Mouse (Mus musculus): ENCODE results near the gene Lhcgr. TPM values are rescaled to one million over a fixed set of nuclear protein-coding genes. Genes with fewer than 3 reads are reported as not detected.
"Not testable (repeated sequence)": the region's sequence is repeated elsewhere in the genome, so short reads cannot be mapped to it uniquely, and the experiment has no call there.

Gene Lhcgr
- not detected in 2 replicates for polyA plus RNA-seq (2015; fragmentation: Nextera tagmentation; extraction: Ambion mirVana)

DNA sequence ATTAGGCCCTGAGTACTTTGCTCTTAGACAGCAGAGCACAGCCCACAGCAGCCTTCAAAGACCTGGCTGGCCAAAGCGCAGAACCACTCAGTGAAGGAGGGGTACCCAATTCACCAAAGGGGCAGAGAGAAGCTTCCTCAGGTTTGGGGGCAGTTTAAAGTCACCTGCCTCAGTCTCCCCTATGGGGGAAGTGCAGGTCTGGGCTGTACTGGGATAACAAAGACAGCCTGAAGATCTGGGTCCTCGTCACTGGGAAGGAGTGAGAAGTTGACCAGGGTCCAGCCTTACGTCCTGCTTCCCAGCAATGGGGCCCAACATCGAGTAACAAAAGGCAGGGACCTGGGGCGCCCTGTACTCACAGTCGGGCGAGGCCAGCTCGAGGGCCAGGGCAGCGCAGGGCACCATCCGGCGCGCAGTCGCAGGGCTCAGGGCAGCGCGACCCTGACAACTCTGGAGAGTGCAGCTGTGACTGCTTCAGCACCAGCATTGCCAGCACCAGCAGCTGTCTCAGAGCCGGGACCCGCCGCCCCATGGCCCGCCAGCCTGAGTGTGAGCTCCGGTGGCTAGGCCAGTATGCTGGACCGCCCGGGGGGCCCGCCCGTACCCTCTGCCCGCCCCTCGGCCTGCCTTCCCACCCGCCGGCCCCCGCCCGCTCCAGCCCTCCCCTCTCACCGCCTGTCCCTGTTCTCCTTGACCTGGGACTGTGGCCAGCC lies at the start of gene Lhcgr:
Lhcgr (minus strand) TSS at position 551 of the 713 bp plus-strand sequence.
- H3K27me3 ChIP-seq = peaks cover 14% of the 10 kb centered on the region; the same call in 1 of the 2 replicates
- no peak for DNase-seq
- H3K4me1 ChIP-seq (replicated peaks) = no peaks in the 10 kb centered on the region
- 0 out of 2 replicates have a peak within 1 kb of the TSS, but pooled peaks have one; percentile 14 for H3K4me2 ChIP-seq
- H3K36me3 ChIP-seq = no peaks in the 10 kb centered on the region
- no peak within 1 kb of the TSS for H3K9ac ChIP-seq
- H3K4me3 ChIP-seq (replicated peaks) = no peak within 1 kb of the TSS
- WGBS (ENCODE audit: insufficient replicate concordance) = 19% methylated on average over 28 of the region's 31 CpGs
- H3K27ac ChIP-seq = no peak within 1 kb of the TSS
- ATAC-seq (ENCODE audit: low read depth) = no peak
- H3K9me3 ChIP-seq (replicated peaks) = no peaks in the 10 kb centered on the region

DNA sequence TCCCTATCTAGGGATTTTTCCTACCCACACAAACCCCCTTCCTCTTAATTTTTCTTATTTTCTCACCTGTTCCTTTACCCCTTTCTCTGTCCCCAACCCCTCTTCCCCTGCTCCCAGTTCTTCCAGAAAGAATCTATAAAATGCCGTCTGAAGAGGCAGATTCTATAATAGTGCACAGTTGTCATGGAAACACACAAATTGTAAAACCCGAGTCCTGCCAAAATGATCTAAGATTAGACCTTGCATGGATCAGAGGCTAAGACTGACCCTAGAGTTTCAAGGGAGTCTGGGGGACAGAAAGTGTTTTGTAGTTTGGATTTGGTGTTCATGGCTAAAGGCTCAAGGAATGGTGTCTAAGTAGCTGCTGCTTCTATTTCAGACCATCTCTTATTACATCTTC lies 25.8 kb upstream of the Lhcgr start:
- no peaks in the 10 kb centered on the region for H3K27me3 ChIP-seq

DNA sequence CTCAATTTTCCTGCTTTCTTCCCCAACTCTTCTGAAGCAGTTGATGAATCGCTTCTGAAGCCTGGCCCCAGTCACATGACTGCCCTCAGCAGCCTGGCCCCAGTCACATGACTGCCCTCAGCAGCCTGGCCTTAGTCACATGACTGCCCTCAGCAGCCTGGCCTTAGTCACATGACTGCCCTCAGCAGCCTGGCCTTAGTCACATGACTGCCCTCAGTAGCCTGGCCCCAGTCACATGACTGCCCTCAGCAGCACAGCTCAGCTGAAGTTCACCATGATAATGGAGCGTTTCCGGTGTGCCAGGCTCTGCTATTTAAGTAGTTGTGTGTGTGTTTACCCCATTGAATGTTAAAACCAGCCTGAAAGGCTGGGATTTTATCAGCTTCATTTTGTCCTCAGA lies 21.2 kb upstream of the Lhcgr start:
- not testable (repeated sequence) for H3K4me3 ChIP-seq (replicated peaks); H3K4me2 ChIP-seq; H3K9ac ChIP-seq; H3K36me3 ChIP-seq; DNase-seq; H3K27ac ChIP-seq; H3K4me1 ChIP-seq (replicated peaks); H3K27me3 ChIP-seq; H3K9me3 ChIP-seq (replicated peaks); ATAC-seq (ENCODE audit: low read depth)
- WGBS (ENCODE audit: insufficient replicate concordance) = 65% methylated on average over 3 of the region's 3 CpGs

More for the DNA sequence above, 25.8 kb upstream of the Lhcgr start:
- DNase-seq = no peak
- 57% methylated on average over 2 of the region's 2 CpGs for WGBS (ENCODE audit: insufficient replicate concordance)
- H3K36me3 ChIP-seq = no peaks in the 10 kb centered on the region
- no peaks in the 10 kb centered on the region for H3K9me3 ChIP-seq (replicated peaks)
- no peak overlapping the region for H3K4me3 ChIP-seq (replicated peaks)
- H3K27ac ChIP-seq = no peak overlapping the region
- ATAC-seq (ENCODE audit: low read depth) = no peak
- H3K4me2 ChIP-seq = no peak overlapping the region
- no peak overlapping the region for H3K9ac ChIP-seq
- no peaks in the 10 kb centered on the region for H3K4me1 ChIP-seq (replicated peaks)

DNA sequence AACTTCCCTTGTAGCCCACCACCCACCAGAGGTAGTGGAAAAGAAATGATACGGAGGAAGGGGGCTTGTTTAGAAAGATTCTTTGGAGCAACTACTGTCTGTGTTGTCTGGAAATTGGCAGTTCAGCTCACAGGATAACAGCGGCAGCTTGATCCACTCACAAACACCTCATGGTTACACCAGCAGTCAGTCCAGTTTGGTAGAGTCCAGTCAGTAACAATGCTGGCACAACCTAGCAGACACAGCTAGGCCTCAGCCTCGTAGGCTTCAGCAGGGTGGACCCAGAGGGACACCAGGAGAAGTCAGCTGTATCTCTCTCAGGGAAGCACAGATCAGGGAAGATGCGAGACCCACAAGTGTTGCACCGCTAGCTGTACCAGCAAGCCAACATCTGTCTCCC lies 19.0 kb upstream of the Lhcgr start:
- H3K4me3 ChIP-seq (replicated peaks) = no peak overlapping the region
- H3K9me3 ChIP-seq (replicated peaks) = no peaks in the 10 kb centered on the region
- no peak overlapping the region for H3K27ac ChIP-seq
- H3K4me1 ChIP-seq (replicated peaks) = no peaks in the 10 kb centered on the region
- no peaks in the 10 kb centered on the region for H3K36me3 ChIP-seq
- ATAC-seq (ENCODE audit: low read depth) (no peak), DNase-seq (no peak)
- H3K27me3 ChIP-seq = no peaks in the 10 kb centered on the region
- 76% methylated on average over 5 of the region's 5 CpGs for WGBS (ENCODE audit: insufficient replicate concordance)
- no peak overlapping the region for H3K9ac ChIP-seq
- H3K4me2 ChIP-seq = no peak overlapping the region

DNA sequence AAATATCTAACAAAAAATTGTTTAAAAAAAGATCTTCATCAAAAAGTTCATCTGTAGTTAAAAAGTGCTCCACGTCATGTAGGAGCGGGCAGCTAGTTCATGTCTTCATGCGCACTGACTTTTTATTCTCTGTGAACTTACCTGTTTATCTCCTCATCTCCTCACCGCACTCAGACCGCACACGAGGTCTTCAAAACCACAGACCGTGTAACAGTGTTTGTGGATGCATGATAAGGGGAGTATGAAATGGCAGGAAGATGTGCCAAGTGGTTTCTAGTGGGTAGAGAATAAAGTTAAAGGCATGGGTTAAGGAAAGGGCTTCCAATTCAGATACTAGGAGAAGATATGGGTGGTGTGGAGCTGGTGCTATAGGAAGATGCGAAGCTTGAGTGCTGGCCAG lies 14.6 kb upstream of the Lhcgr start:
- H3K9me3 ChIP-seq (replicated peaks) = no peaks in the 10 kb centered on the region
- no peaks in the 10 kb centered on the region for H3K36me3 ChIP-seq
- no peak overlapping the region for H3K4me3 ChIP-seq (replicated peaks)
- 38% methylated on average over 8 of the region's 8 CpGs for WGBS (ENCODE audit: insufficient replicate concordance)
- no peaks in the 10 kb centered on the region for H3K27me3 ChIP-seq
- no peak for ATAC-seq (ENCODE audit: low read depth)
- no peak for DNase-seq
- H3K9ac ChIP-seq = no peak overlapping the region
- H3K4me1 ChIP-seq (replicated peaks) = no peaks in the 10 kb centered on the region
- no peak overlapping the region for H3K27ac ChIP-seq
- H3K4me2 ChIP-seq = no peak overlapping the region

DNA sequence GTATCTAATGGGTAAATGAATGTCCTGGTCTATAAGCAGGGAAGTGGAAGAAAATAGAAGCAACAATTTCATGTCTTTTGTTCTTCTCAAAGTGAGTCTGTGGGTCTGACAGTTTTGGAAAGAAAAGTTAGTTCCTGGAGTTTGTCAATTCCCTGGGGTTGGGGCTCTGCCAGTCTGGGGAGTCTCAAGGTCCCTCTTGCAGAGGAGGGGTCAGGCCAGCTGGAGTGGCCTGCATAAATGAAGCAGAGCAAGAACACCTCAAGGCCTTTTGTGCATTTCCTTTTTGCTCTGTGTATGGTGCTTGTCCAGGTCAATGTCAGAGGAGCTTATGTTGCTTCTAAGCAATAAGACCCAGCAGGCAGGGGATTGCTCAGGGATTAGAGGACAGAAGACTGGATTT lies 11.7 kb upstream of the Lhcgr start:
- Histone ChIP-seq H3K4me3 (replicated peaks) (no peak overlapping the region), H3K9me3 (replicated peaks) (no peaks in the 10 kb centered on the region), H3K27me3 (no peaks in the 10 kb centered on the region), H3K27ac (no peak overlapping the region), H3K9ac (no peak overlapping the region), H3K4me1 (replicated peaks) (no peaks in the 10 kb centered on the region), H3K36me3 (no peaks in the 10 kb centered on the region), H3K4me2 (no peak overlapping the region)
- ATAC-seq (ENCODE audit: low read depth) (no peak), DNase-seq (no peak)

DNA sequence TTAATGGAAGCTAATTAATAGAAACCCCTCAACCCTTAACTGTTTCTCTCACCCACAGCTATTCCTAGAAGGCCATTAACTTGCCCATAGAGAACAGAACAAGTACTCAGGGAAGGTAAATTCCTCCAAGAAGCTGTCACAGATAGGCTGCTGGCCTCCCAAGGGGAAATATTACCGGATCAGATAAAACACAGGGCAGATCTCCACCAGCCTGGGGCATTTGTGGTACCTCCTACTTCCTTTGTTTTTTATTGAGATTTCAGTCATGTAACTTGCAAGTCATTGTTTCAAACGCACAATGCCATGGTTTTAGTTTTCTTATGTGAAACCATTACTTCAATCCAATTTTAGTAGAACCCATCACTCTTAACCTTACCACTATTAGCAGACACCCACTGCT lies 1.1 kb downstream of the Lhcgr start:
- Histone ChIP-seq H3K4me1 (replicated peaks) (no peaks in the 10 kb centered on the region), H3K4me2 (no peak overlapping the region), H3K4me3 (replicated peaks) (no peak overlapping the region), H3K27ac (no peak overlapping the region), H3K9me3 (replicated peaks) (no peaks in the 10 kb centered on the region), H3K9ac (no peak overlapping the region), H3K36me3 (no peaks in the 10 kb centered on the region), H3K27me3 (peaks cover 14% of the 10 kb centered on the region; the same call in 1 of the 2 replicates)
- DNase-seq = no peak
- no peak for ATAC-seq (ENCODE audit: low read depth)
- WGBS (ENCODE audit: insufficient replicate concordance) = 29% methylated on average over 2 of the region's 2 CpGs

DNA sequence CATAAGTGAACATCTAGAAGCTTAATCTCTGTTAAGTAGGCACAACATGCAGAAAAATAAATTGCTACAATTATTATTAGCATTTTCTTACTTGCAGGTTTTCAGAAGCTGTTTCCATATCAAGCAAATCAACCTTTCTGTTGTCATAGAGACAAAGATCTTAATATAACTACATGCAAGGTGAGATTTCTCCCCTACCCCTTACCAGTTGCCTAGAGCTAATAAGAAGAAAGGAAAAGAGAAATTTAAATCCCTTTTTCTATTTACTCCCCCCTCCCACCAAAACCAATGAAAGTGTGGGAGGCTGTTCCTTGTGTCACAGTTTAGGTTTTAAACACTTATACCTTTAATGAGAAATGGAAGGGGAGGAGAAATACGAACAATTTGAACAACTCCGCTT lies 3.4 kb downstream of the Lhcgr start:
- Histone ChIP-seq H3K36me3 (no peaks in the 10 kb centered on the region), H3K4me2 (no peak overlapping the region), H3K9ac (no peak overlapping the region), H3K4me1 (replicated peaks) (no peaks in the 10 kb centered on the region), H3K27me3 (peaks cover 14% of the 10 kb centered on the region; the same call in 1 of the 2 replicates), H3K4me3 (replicated peaks) (no peak overlapping the region), H3K9me3 (replicated peaks) (no peaks in the 10 kb centered on the region), H3K27ac (no peak overlapping the region)
- WGBS (ENCODE audit: insufficient replicate concordance) = 70% methylated on average over 2 of the region's 2 CpGs
- no peak for DNase-seq
- no peak for ATAC-seq (ENCODE audit: low read depth)

DNA sequence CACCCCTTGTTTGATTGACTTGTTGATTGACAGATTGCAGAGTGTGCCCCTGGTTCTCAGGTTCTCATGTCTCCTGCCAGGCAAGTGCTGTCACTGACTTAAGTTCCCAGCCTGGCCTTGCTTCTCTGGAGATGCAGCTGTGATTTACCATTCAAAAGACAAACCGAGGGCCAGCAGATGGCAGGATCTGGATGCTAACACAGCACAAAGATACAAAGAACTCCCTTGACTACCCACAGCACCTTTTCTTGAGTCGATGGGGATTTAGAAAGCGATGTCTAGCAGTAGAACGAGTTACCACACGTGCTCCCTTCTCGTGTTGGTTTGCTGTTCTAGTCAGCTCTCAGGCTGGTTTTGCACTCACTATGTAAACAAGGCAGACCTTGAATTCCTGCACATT lies 4.9 kb downstream of the Lhcgr start:
- WGBS (ENCODE audit: insufficient replicate concordance) = 57% methylated on average over 6 of the region's 6 CpGs
- Histone ChIP-seq H3K27ac (no peak overlapping the region), H3K9ac (no peak overlapping the region), H3K4me3 (replicated peaks) (no peak overlapping the region), H3K9me3 (replicated peaks) (no peaks in the 10 kb centered on the region), H3K4me1 (replicated peaks) (no peaks in the 10 kb centered on the region), H3K4me2 (no peak overlapping the region), H3K36me3 (no peaks in the 10 kb centered on the region), H3K27me3 (peaks cover 11% of the 10 kb centered on the region; the same call in 1 of the 2 replicates)
- DNase-seq = no peak
- no peak for ATAC-seq (ENCODE audit: low read depth)

DNA sequence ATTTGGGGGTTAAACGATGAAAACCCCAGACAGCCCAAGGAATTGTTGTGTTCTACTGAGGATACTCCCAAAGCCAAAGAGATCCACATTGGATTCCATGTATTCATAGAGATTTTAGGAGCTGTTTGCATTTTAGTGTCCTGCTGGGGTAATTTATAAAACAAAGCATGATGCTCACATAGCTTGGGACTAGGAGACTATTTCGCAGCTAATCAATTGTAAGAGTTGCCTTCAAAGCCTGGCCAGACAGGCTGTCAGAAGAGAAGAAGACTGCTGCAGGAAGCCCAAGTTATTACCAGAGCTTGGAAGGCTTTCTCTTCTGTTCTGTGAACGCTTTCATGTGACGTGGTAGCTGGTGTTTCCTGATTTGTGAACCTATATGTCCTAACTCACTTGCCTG lies 5.4 kb downstream of the Lhcgr start:
- no peak overlapping the region for H3K4me2 ChIP-seq
- ATAC-seq (ENCODE audit: low read depth) = no peak
- WGBS (ENCODE audit: insufficient replicate concordance) = 59% methylated on average over 4 of the region's 4 CpGs

DNA sequence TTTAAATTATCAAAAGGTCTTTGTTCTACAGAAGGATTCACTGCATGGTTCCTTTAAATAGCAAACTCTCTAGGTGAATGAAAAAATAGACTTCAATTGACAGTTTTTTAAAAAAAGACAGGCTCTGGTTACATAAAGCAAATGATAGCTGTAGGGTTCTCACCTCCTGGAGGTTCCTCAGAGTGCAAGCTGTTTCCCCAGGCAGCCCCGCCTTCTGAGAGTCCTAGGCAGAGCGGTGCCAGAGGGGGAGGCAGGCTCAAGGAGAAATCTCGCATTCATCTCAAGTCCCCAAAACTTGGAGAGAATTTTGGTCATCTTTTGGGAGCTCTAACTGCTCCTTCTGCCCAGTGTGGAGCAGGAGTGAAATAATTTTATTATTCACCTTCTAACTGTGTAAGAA lies 12.6 kb downstream of the Lhcgr start:
- Histone ChIP-seq H3K4me2 (no peak overlapping the region), H3K9me3 (replicated peaks) (no peaks in the 10 kb centered on the region), H3K27ac (no peak overlapping the region), H3K9ac (no peak overlapping the region), H3K27me3 (no peaks in the 10 kb centered on the region), H3K36me3 (no peaks in the 10 kb centered on the region), H3K4me3 (replicated peaks) (no peak overlapping the region), H3K4me1 (replicated peaks) (no peaks in the 10 kb centered on the region)
- WGBS (ENCODE audit: insufficient replicate concordance) = 40% methylated on average over 3 of the region's 3 CpGs
- DNase-seq = no peak
- ATAC-seq (ENCODE audit: low read depth) = no peak

More for the DNA sequence above, 5.4 kb downstream of the Lhcgr start:
- Histone ChIP-seq H3K36me3 (no peaks in the 10 kb centered on the region), H3K27ac (no peak overlapping the region), H3K9me3 (replicated peaks) (no peaks in the 10 kb centered on the region), H3K4me3 (replicated peaks) (no peak overlapping the region), H3K4me1 (replicated peaks) (no peaks in the 10 kb centered on the region), H3K9ac (no peak overlapping the region), H3K27me3 (peaks cover 6% of the 10 kb centered on the region; the same call in 1 of the 2 replicates)
- no peak for DNase-seq

DNA sequence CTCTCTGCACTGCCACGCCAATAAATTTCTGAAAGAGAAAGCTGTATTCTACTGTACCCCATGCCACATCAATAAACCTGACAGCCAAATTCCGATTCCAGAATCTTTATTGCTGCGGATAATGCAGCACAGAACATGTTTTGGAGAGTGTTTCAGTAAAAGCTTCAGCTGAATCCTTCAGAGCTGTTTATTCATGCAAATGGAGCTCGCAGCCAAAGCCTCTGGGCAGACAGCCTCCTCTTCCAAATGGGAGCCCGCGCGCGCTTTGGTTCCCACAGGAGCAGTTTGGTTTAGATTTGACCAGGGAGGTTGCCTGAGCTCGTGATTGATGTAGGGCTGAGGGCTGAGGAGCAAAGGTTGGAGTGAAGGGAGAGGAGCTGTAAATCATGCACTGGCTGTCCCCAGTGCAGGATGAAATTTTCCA lies 17.7 kb downstream of the Lhcgr start:
- no peak overlapping the region for H3K27ac ChIP-seq
- no peak for DNase-seq
- H3K4me2 ChIP-seq = no peak overlapping the region
- ATAC-seq (ENCODE audit: low read depth) = no peak
- H3K36me3 ChIP-seq = no peaks in the 10 kb centered on the region
- H3K9me3 ChIP-seq (replicated peaks) = no peaks in the 10 kb centered on the region
- H3K4me3 ChIP-seq (replicated peaks) = no peak overlapping the region
- H3K4me1 ChIP-seq (replicated peaks) = no peaks in the 10 kb centered on the region
- H3K9ac ChIP-seq = no peak overlapping the region
- H3K27me3 ChIP-seq = no peaks in the 10 kb centered on the region
- 49% methylated on average over 9 of the region's 9 CpGs for WGBS (ENCODE audit: insufficient replicate concordance)
